Mouse (Mus musculus): Measurements from ENCODE around the gene Wfdc18. TPM values are rescaled to one million over a fixed set of nuclear protein-coding genes. Genes with fewer than 3 reads are reported as not detected.

Gene Wfdc18
- polyA plus RNA-seq (2015; fragmentation: Nextera tagmentation; extraction: Ambion mirVana): not detected in 2 replicates

DNA sequence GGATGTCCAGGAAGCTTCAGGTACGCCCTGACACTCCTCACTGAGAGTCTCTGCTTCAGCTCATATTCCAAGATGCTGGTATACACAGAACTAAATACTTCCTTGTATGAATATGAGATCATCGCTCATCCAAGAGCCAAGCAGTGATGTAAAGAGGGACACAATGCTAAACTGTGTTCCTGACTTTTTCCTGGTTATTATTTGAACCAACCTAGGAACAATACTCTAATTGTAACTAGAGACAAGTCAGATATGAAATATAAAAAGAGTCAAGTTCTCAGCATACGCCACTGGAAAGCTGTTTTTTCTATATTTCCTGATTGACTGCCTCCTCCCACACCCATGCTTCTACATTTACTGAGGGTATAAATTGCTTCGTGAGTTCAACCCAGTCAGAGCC lies at the start of gene Wfdc18:
Wfdc18 (plus strand) TSS at position 301 of the 400 bp plus-strand sequence.

DNA sequence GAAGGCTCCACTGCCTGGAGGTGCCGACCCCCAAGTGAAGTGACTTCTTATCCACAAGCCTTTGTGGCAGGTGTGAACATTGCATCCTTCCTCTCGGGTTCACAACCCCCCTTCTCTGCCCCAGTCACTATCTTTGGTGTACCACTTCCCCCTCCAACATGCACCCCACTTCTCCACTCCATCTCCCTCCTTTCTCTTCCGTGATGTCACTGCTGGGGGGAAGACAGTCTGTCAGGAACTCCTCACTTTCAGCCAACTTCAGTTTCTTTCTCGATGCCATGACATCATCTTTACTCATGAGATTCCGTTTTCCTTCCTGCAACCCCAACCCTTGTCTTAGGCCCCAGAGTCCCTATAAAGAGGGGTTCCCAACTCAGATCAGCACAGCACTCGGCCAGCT lies 46.6 kb upstream of the Wfdc18 start, which contains the start of gene Ccl4:
Ccl4 (plus strand) TSS at position 381 of the 400 bp plus-strand sequence.

DNA sequence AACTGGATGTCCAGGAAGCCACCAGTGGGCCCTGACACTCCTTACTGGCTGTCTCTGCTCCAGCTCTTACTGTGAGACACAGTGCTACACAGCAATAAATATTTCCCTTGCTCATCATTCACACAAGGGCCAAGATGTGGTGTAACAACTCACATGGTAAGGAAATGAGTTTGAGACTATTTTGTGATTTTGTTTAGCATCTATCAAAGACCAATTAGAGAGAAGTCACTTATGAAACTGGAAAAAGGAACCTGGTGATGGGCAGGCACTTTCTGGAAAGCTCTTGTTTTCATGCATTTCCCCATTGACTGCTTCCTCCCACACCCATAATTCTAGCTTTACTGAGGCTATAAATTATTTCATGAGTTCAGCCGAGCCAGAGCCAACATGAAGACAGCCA lies 5.1 kb upstream of the Wfdc18 start, which contains the start of gene Wfdc17:
Wfdc17 (plus strand) TSS at position 287 of the 400 bp plus-strand sequence.

DNA sequence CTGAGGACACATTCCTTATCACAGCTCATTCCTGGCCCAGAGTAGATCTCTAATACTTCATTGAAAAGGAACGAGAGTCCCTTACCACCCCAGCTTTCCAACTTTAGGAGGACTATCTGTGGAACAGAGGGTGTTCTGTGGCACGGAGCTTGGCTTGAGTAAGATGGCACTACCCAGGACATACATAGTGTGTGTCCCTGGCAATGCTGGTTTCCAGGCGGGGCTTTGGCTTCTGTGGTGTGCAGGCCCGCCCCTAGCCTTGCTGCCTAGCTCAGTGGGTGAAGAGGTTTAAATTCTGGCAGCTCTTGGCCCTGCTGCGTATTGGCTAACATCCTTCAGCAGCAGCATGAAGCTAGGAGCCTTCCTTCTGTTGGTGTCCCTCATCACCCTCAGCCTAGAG lies 37.9 kb downstream of the Wfdc18 start, which contains the start of gene Wfdc21:
Wfdc21 (plus strand) TSS at position 260 of the 400 bp plus-strand sequence.

DNA sequence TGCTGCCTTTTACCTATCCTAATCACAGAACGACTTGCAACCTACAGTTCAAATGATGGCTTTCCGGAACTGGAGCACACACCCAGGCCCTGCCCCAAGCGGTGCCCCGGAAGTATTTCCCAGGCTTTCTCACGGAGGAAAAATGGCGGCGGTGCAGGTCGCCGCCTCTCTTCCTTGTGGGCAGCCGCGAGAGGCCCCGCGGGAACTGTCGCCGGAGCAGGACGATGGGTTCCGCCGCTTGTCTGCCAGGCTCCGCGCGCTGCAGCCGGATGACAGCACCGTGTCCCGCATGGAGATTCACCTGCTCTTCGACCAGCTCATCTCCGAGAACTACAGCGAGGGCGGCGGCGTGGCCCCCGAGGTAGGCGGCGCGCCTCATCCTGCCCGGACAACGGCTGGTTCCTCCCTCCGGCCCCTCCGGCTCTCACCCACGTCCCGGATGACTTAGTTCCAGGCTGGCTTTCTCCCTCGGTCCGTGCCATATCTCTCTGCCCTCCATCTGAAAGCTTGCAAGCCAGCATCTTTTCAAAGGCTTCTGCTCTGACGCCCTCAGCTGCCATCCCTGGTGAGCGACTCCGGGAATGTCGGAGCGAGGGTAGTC lies 44.9 kb downstream of the Wfdc18 start, which contains the start of gene Heatr6:
Heatr6 (plus strand) TSS at position 116 of the 601 bp plus-strand sequence.

Other genes starting within 250 kb of the Wfdc18 start
- gene Mmp28, start 245.9 kb upstream of the Wfdc18 start, polyA plus RNA-seq (2015; fragmentation: Nextera tagmentation; extraction: Ambion mirVana): 2.6 and 4.3 TPM in 2 replicates
- gene Taf15, start 235.9 kb upstream of the Wfdc18 start, polyA plus RNA-seq (2015; fragmentation: Nextera tagmentation; extraction: Ambion mirVana): 3.5 and 3.9 TPM in 2 replicates
- not detected in 2 replicates for gene Heatr9, start 186.8 kb upstream of the Wfdc18 start, polyA plus RNA-seq (2015; fragmentation: Nextera tagmentation; extraction: Ambion mirVana)
- gene Ccl5, start 178.5 kb upstream of the Wfdc18 start, polyA plus RNA-seq (2015; fragmentation: Nextera tagmentation; extraction: Ambion mirVana): 0.45 and 1.5 TPM in 2 replicates
- gene Ccl9, start 130.4 kb upstream of the Wfdc18 start, polyA plus RNA-seq (2015; fragmentation: Nextera tagmentation; extraction: Ambion mirVana): 10.8 and 14.0 TPM in 2 replicates
- 15.0 and 15.2 TPM in 2 replicates for gene Ccl6, start 115.9 kb upstream of the Wfdc18 start, polyA plus RNA-seq (2015; fragmentation: Nextera tagmentation; extraction: Ambion mirVana)
- not detected in 2 replicates for gene Rpl9-ps1, start 63.4 kb upstream of the Wfdc18 start, polyA plus RNA-seq (2015; fragmentation: Nextera tagmentation; extraction: Ambion mirVana)
- gene Ccl3, start 59.7 kb upstream of the Wfdc18 start, polyA plus RNA-seq (2015; fragmentation: Nextera tagmentation; extraction: Ambion mirVana): 0.19 and 0.29 TPM in 2 replicates
- 0.21 and 0.23 TPM in 2 replicates for gene Ccl4, start 46.4 kb upstream of the Wfdc18 start, polyA plus RNA-seq (2015; fragmentation: Nextera tagmentation; extraction: Ambion mirVana)
- 5.4 and 7.2 TPM in 2 replicates for gene Wfdc17, start 5.0 kb upstream of the Wfdc18 start, polyA plus RNA-seq (2015; fragmentation: Nextera tagmentation; extraction: Ambion mirVana)
- gene Wfdc21, start 37.9 kb downstream of the Wfdc18 start, polyA plus RNA-seq (2015; fragmentation: Nextera tagmentation; extraction: Ambion mirVana): 1.2 and 54.1 TPM in 2 replicates
- 8.0 and 10.4 TPM in 2 replicates for gene Heatr6, start 44.7 kb downstream of the Wfdc18 start, polyA plus RNA-seq (2015; fragmentation: Nextera tagmentation; extraction: Ambion mirVana)
- not detected in 2 replicates for gene Hnf1b, start 141.0 kb downstream of the Wfdc18 start, polyA plus RNA-seq (2015; fragmentation: Nextera tagmentation; extraction: Ambion mirVana)
- 15.1 and 16.5 TPM in 2 replicates for gene Ddx52, start 233.0 kb downstream of the Wfdc18 start, polyA plus RNA-seq (2015; fragmentation: Nextera tagmentation; extraction: Ambion mirVana)